Mouse (Mus musculus) layer of hippocampus, adult 2 months (tissue): ENCODE data around the gene 4930449I24Rik. TPM values are rescaled to one million over a fixed set of nuclear protein-coding genes. Genes with fewer than 3 reads are reported as not detected.
"Not testable (repeated sequence)": the region's sequence is repeated elsewhere in the genome, so short reads cannot be mapped to it uniquely, and the experiment has no call there.

Experiments
- DNase-seq, 2 experiments: peaks; one replicate each; pipeline ENCODE4 v3.0.0; 2022; ENCODE audit warnings: low spot score in 2 of 2
- H3K27ac ChIP-seq: fragments of 200-600 bp; 2 replicates; pipeline ENCODE4 v1.8.1; 2022
- H3K4me3 ChIP-seq: fragments of 200-600 bp; 2 replicates; pipeline ENCODE4 v1.8.1; 2022; ENCODE audit warnings: mild to moderate bottlenecking
- CTCF ChIP-seq: fragments of 200-600 bp; conservative IDR thresholded peaks from 2 replicates; pipeline ENCODE4 v1.8.1; 2022; ENCODE audit warnings: antibody characterized with exemption, mild to moderate bottlenecking, moderate library complexity
- long read RNA-seq, 2 experiments: library from polyadenylated mRNA; stranded (forward); transcript quantifications; one replicate each; pipeline ENCODE4 v2.0.0; 2021; ENCODE audit warnings: borderline mapping rate in 2 of 2
- total RNA-seq, 2 experiments: library from RNA; stranded (reverse); gene quantifications; 2 replicates each; pipeline ENCODE4 v1.2.3; 2021

The 4930449I24Rik gene
- total RNA-seq = not detected
- long read RNA-seq, experiment 1 = 0 reads
- long read RNA-seq, experiment 2 = 0 reads

DNA sequence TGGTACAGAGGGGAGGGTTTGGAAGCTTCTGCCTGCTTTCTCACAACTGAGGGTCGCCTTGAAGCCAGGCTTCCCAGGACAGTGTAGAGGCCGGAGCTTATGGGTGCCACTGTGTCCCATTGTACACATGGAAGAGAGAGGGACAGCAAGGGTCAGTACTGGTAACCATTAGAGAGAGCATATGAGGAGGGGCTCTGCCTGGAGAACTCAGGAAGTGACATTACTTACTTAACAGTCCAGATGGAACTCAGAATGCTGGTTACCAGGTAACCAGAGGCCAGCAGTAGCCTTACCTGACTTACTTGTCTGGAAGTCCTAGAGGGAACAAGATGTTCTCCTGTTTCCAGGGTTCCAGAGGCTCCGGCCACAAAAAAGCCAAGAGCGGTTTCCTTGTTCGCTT, at the start of gene 4930449I24Rik:
4930449I24Rik (plus strand) TSS at position 301 of the 400 bp plus-strand sequence.
- not testable (repeated sequence) for DNase-seq, H3K27ac ChIP-seq

DNA sequence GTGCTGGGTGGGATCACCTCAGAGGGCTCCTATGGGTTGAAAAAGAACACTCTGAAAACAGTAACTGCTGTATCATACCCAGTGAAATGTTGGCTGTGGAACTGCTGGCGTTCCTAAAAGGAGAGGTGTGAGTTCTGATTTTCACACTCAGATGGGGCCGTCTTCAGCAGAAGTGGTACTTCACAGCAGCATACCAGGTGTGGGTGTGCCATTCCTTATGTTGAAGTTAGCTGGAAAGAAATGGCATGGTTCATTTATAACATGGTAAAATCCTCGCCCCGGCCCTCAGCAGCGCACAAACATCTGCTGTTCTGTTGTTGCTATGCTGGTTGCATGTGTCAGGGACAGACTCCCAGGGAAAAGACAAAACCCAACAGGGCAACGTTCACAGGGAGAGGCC, 48.6 kb upstream of the 4930449I24Rik start:
- DNase-seq = no peak
- Histone ChIP-seq H3K27ac (no peak overlapping the region), H3K4me3 (no peak overlapping the region)
- no peak for TF ChIP-seq CTCF

More for the DNA sequence above, at the start of gene 4930449I24Rik:
- H3K4me3 ChIP-seq = not testable (repeated sequence)

DNA sequence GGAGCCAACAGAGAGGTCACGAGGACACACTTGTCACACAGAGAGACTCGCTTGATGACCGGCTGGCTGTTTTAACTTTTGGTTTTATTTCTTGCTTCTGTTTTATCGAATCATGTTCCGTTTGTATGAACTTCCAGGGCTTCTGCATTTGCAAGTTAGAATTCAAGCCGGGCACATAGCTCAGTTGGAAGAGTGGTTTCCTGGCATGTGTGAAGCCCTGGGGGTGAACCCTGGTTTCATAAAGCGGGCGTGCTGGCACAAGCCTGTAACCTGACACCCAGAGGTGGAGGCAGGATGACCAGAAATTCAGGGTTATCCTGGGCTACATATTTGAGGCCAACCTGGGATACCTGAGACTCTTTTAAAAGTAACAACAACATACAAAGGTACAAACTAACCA, 40.6 kb upstream of the 4930449I24Rik start:
- TF ChIP-seq CTCF = no peak
- H3K27ac ChIP-seq = no peak overlapping the region

DNA sequence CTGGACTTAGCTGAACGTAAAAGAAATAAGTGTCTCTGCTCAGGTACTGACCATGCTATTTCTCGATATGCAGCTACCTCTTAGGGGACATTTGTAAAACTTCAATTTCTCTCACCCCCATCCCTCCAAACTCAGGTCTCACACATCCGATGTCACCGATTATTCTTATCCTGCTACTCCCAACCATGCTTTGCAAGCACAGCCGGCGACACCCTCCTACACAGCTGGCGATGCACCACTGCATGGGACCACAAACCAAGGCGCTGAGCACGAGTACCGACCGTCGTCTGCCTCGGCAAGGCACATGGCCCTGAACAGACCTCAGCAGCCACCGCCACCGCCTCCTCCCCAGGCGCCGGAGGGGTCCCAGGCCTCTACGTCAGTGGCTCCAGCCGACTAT, 35.5 kb upstream of the 4930449I24Rik start:
- Histone ChIP-seq H3K27ac (no peak overlapping the region), H3K4me3 (no peak overlapping the region)
- no peak for DNase-seq
- TF ChIP-seq CTCF = no peak

More for the DNA sequence above, 40.6 kb upstream of the 4930449I24Rik start:
- DNase-seq = no peak
- H3K4me3 ChIP-seq = no peak overlapping the region

DNA sequence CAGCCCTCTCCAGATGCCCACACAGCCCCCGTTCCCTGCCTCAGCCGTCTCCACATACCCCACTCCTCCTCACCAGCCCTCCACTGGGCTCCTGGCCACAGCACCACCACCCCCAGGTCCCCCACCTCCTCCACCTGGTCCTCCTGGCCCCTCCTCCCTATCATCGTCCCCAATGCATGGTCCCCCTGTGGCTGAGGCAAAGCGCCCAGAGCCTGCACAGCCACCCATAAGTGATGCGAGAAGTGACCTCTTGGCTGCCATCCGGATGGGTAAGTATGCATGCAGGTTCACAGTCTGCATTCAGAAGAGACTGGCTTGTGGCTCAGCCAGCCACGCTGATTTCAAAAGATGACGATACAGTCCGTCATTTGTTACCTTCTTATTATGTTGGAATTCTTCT, 33.9 kb upstream of the 4930449I24Rik start:
- H3K27ac ChIP-seq = peak overlapping the region; percentile 23; the same call in 1 of the 2 replicates
- no peak overlapping the region for H3K4me3 ChIP-seq
- no peak for TF ChIP-seq CTCF
- no peak for DNase-seq

DNA sequence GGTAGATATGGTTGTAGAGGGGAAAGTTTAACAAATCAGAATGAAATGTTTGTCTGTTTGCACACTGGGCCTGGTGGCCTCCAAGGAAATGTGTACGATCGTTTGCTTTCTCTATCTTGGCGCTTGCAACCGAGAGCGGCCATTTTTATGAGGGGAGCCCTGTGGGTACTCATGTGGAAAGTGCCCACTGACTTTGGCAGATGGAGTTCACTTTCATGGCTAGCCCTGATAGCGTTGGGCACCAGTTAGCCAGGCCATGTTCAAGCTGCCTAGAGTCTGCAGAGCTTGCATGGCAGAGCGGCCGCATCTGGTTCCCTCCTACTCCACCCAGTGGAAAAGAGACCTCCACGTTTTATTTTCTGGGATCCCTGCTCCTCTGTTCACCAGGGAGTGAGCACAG, 31.4 kb upstream of the 4930449I24Rik start:
- DNase-seq = no peak
- TF ChIP-seq CTCF = no peak
- no peak overlapping the region for H3K27ac ChIP-seq
- no peak overlapping the region for H3K4me3 ChIP-seq

DNA sequence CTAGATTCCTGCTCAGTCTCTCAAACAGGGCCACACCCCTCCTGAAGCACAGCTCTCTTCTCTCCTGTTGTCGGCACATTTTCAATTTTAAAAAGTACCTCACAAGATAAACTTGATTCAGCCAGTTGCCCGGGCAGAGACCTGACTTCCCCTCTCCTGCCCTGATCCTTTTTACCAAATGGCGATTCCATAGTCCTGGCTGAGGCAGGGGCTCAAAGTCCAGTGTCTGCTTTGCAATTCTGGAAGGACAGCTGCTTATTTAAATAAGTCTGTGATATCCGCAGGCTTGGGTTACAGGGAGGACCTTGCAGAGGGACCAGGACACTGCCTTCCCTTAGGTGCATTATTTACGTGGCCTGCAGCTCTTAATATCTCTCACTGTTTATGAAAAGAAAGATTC, 30.9 kb upstream of the 4930449I24Rik start:
- no peak for TF ChIP-seq CTCF
- Histone ChIP-seq H3K27ac (no peak overlapping the region), H3K4me3 (no peak overlapping the region)
- no peak for DNase-seq

DNA sequence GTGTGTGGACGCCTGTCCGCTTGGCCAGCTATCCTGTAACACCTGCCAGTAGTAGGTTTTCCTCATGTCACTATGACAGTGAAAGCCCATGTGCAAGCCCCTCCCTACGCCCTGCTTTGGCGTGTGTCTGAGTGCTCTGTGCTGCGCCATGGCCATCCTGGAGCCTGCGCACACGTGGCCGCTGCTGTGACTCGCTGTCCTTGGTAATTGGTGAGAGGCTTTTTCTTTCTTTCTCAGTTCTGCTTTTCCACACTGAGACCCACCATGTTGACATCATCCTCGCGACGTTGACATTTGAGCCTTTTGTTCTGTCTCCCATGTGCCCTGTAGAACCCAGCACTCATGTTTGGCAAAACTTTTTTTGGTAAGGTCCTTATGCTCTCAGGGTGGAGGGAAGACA, 30.4 kb upstream of the 4930449I24Rik start:
- TF ChIP-seq CTCF = no peak
- DNase-seq = no peak
- Histone ChIP-seq H3K27ac (no peak overlapping the region), H3K4me3 (no peak overlapping the region)

DNA sequence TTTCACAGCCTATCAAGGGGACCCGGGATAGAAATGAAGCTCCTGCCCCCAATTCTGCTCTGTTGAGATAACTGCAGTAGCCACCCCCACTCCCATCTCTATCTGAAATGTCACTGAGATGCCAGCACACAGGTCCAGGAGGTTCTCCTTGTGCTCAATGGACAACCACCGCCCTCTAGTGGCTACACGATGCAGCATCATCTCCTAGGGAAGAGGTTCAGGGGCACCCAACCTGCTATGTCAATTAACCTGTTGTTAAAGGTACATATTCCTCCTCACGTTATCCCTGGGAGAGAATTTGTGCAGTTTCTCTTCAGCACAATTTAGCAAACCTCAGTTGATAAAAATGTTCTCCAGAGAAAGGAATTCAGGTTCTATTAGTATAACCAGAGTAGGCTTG, 22.6 kb upstream of the 4930449I24Rik start:
- H3K27ac ChIP-seq, H3K4me3 ChIP-seq: not testable (repeated sequence)
- TF ChIP-seq CTCF = peak; percentile 77
- peak; percentile 48 to 51 for DNase-seq

DNA sequence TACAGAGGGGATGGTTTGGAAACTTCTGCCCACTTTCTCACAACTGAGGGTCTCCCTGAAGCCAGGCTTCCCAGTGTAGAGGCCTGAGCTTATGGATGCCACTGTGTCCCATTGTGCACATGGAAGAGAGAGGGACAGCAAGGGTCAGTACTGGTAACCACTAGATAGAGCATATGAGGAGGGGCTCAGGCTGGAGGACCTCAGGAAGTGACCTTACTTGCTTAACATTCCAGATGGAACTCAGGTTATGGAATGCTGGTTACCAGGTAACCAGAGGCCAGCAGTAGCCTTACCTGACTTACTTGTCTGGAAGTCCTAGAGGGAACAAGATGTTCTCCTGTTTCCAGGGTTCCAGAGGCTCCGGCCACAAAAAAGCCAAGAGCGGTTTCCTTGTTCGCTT, 20.5 kb upstream of the 4930449I24Rik start, which contains the start of gene Gm6408:
Gm6408 (plus strand) TSS at position 301 of the 400 bp plus-strand sequence.
- DNase-seq, H3K27ac ChIP-seq, H3K4me3 ChIP-seq: not testable (repeated sequence)

DNA sequence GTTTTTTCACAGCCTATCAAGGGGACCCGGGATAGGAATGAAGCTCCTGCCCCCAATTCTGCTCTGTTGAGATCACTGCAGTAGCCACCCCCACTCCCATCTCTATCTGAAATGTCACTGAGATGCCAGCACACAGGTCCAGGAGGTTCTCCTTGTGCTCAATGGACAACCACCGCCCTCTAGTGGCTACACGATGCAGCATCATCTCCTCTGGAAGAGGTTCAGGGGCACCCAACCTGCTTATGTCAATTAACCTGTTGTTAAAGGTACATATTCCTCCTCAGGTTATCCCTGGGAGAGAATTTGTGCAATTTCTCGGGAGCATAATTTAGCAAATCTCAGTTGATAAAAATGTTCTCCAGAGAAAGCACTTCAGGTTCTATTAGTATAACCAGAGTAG, 13.2 kb upstream of the 4930449I24Rik start:
- DNase-seq = peak in 1 of 2 experiments; percentile 60
- not testable (repeated sequence) for H3K4me3 ChIP-seq, H3K27ac ChIP-seq
- peak; percentile 66 for TF ChIP-seq CTCF

DNA sequence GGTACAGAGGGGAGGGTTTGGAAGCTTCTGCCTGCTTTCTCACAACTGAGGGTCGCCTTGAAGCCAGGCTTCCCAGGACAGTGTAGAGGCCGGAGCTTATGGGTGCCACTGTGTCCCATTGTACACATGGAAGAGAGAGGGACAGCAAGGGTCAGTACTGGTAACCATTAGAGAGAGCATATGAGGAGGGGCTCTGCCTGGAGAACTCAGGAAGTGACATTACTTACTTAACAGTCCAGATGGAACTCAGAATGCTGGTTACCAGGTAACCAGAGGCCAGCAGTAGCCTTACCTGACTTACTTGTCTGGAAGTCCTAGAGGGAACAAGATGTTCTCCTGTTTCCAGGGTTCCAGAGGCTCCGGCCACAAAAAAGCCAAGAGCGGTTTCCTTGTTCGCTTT, 11.1 kb upstream of the 4930449I24Rik start, which contains the start of gene Gm6370:
Gm6370 (plus strand) TSS at position 301 of the 400 bp plus-strand sequence.
- not testable (repeated sequence) for H3K27ac ChIP-seq, DNase-seq, H3K4me3 ChIP-seq

DNA sequence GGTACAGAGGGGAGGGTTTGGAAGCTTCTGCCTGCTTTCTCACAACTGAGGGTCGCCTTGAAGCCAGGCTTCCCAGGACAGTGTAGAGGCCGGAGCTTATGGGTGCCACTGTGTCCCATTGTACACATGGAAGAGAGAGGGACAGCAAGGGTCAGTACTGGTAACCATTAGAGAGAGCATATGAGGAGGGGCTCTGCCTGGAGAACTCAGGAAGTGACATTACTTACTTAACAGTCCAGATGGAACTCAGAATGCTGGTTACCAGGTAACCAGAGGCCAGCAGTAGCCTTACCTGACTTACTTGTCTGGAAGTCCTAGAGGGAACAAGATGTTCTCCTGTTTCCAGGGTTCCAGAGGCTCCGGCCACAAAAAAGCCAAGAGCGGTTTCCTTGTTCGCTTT, 11.6 kb downstream of the 4930449I24Rik start, which contains the start of gene Gm3402:
Gm3402 (plus strand) TSS at position 301 of the 400 bp plus-strand sequence.
- H3K27ac ChIP-seq, DNase-seq, H3K4me3 ChIP-seq: not testable (repeated sequence)

DNA sequence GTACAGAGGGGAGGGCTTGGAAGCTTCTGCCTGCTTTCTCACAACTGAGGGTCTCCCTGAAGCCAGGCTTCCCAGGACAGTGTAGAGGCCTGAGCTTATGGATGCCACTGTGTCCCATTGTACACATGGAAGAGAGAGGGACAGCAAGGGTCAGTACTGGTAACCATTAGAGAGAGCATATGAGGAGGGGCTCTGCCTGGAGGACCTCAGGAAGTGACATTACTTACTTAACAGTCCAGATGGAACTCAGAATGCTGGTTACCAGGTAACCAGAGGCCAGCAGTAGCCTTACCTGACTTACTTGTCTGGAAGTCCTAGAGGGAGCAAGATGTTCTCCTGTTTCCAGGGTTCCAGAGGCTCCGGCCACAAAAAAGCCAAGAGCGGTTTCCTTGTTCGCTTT, 23.3 kb downstream of the 4930449I24Rik start, which contains the start of gene Gm3404:
Gm3404 (plus strand) TSS at position 301 of the 400 bp plus-strand sequence.
- not testable (repeated sequence) for DNase-seq, H3K4me3 ChIP-seq, H3K27ac ChIP-seq

DNA sequence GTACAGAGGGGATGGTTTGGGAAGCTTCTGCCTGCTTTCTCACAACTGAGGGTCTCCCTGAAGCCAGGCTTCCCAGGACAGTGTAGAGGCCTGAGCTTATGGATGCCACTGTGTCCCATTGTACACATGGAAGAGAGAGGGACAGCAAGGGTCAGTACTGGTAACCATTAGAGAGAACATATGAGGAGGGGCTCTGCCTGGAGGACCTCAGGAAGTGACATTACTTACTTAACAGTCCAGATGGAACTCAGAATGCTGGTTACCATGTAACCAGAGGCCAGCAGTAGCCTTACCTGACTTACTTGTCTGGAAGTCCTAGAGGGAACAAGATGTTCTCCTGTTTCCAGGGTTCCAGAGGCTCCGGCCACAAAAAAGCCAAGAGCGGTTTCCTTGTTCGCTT, 35.1 kb downstream of the 4930449I24Rik start, which contains the start of gene Gm3409:
Gm3409 (plus strand) TSS at position 301 of the 400 bp plus-strand sequence.
- DNase-seq, H3K4me3 ChIP-seq: not testable (repeated sequence)

More for the DNA sequence above, 35.1 kb downstream of the 4930449I24Rik start, which contains the start of gene Gm3409:
- not testable (repeated sequence) for H3K27ac ChIP-seq

Other genes starting within 250 kb of the 4930449I24Rik start
- gene Wasf3, start 117.4 kb upstream of the 4930449I24Rik start, total RNA-seq = 100 to 1,000 TPM; 103 to 107 TPM
- gene Gm6408, start 20.4 kb upstream of the 4930449I24Rik start, total RNA-seq = not detected
- not detected for gene Gm6370, start 11.0 kb upstream of the 4930449I24Rik start, total RNA-seq
- not detected for gene Gm3402, start 11.7 kb downstream of the 4930449I24Rik start, total RNA-seq
- not detected for gene Gm3404, start 23.4 kb downstream of the 4930449I24Rik start, total RNA-seq
- not detected for gene Gm3409, start 35.2 kb downstream of the 4930449I24Rik start, total RNA-seq
- not detected for gene Gm3415, start 53.7 kb downstream of the 4930449I24Rik start, total RNA-seq
- 10 to 100 TPM; 37.1 to 45.2 TPM for gene Gpr12, start 82.8 kb downstream of the 4930449I24Rik start, total RNA-seq